Mouse (Mus musculus): Measurements from ENCODE around the gene Thoc6. TPM values are rescaled to one million over a fixed set of nuclear protein-coding genes. Genes with fewer than 3 reads are reported as not detected.

Thoc6 gene
- total RNA-seq, 2 experiments from 2014 or later: 11.0 to 11.2 TPM

GRCm38 (mm10) chr17:23630195-23631020 lies 43.3 kb downstream of the Thoc6 start:
- peak; percentile 71 to 88 for DNase-seq

DNA sequence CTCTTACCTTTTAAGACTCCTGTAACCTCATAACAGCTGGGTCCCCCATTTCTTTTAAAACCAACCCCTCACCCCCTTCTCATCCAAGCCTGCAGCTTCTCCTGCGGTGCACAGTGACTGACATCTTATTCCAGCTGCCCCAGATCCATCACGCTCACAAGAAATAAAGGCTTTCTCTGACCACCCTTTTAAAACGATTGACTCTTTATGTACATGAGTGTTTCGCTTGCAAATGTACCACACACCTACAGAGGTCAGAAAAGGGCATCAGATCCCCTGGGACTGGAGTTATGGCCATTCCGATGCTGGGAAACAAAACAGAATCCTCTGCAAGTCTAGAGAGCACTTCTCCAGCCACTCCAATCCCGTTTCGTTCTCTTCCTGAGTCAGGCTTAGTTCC lies 45.9 kb downstream of the Thoc6 start:
- DNase-seq: no peak

GRCm38 (mm10) chr17:23620351-23620750 lies 53.3 kb downstream of the Thoc6 start:
- no peak for DNase-seq

Other genes with a start within 250 kb of the Thoc6 start
- gene Vmn2r117, start 194.2 kb downstream of the Thoc6 start, total RNA-seq (2021): not detected
- 1 to 10 TPM; 6.2 to 7.3 TPM for gene Zfp213, start 109.6 kb downstream of the Thoc6 start, total RNA-seq (2021)
- gene Zfp13, start 74.4 kb downstream of the Thoc6 start, total RNA-seq (2021): 1 to 10 TPM; 2.2 to 3.1 TPM
- gene Zscan10, start 73.0 kb downstream of the Thoc6 start, total RNA-seq (2021): not detected
- under 1 TPM in 1 of 2 experiments, not detected in 1; 0.13 TPM for gene Mmp25, start 28.6 kb downstream of the Thoc6 start, total RNA-seq (2021)
- gene Bicdl2, start 13.4 kb downstream of the Thoc6 start, total RNA-seq (2021): not detected
- gene Hcfc1r1, start 286 bp downstream of the Thoc6 start, total RNA-seq (2021): 100 to 1,000 TPM; 191 to 199 TPM
- 10 to 100 TPM; 63.7 to 89.9 TPM for gene Tnfrsf12a, start 3.6 kb upstream of the Thoc6 start, total RNA-seq (2021)
- gene Cldn6, start 5.4 kb upstream of the Thoc6 start, total RNA-seq (2021): not detected
- not detected for gene Cldn9, start 10.1 kb upstream of the Thoc6 start, total RNA-seq (2021)
- not detected for gene 1520401A03Rik, start 48.9 kb upstream of the Thoc6 start, total RNA-seq (2021)
- gene Pkmyt1, start 52.5 kb upstream of the Thoc6 start, total RNA-seq (2021): 1 to 10 TPM; 1.1 to 1.4 TPM
- gene Paqr4, start 67.0 kb upstream of the Thoc6 start, total RNA-seq (2021): 10 to 100 TPM; 22.9 to 29.2 TPM
- under 1 TPM; 0.15 to 0.18 TPM for gene Kremen2, start 72.0 kb upstream of the Thoc6 start, total RNA-seq (2021)
- 10 to 100 TPM; 38.1 to 40.7 TPM for gene Flywch1, start 97.7 kb upstream of the Thoc6 start, total RNA-seq (2021)
- gene Flywch2, start 112.2 kb upstream of the Thoc6 start, total RNA-seq (2021): under 1 TPM in 1 of 2 experiments, not detected in 1; 0.55 TPM
- 100 to 1,000 TPM; 125 to 153 TPM for gene Srrm2, start 116.7 kb upstream of the Thoc6 start, total RNA-seq (2021)
- gene Elob, start 155.3 kb upstream of the Thoc6 start, total RNA-seq (2021): 100 to 1,000 TPM; 357 to 360 TPM
- not detected for gene Prss33, start 162.2 kb upstream of the Thoc6 start, total RNA-seq (2021)
- not detected for gene Prss32, start 170.0 kb upstream of the Thoc6 start, total RNA-seq (2021)
- not detected for gene Prss41, start 170.3 kb upstream of the Thoc6 start, total RNA-seq (2021)
- gene Prss21, start 194.2 kb upstream of the Thoc6 start, total RNA-seq (2021): not detected
- gene Dcpp1, start 207.0 kb upstream of the Thoc6 start, total RNA-seq (2021): not detected
- not detected for gene Dcpp2, start 207.0 kb upstream of the Thoc6 start, total RNA-seq (2021)
- gene Dcpp3, start 243.6 kb upstream of the Thoc6 start, total RNA-seq (2021): not detected

Measured in heart, adult 18-20 months (tissue).